Mouse (Mus musculus) erythroblast, embryonic 14.5 days (primary cell): Measurements from ENCODE around the gene Chchd3. TPM values are rescaled to one million over a fixed set of nuclear protein-coding genes. Genes with fewer than 3 reads are reported as not detected.

Experiments used
- H3K27me3 ChIP-seq: 2 replicates; pipeline ENCODE4 v1.6.1; 2012; ENCODE audit warnings: inconsistent platforms; ENCODE audit not compliant: control insufficient read depth
- H3K36me3 ChIP-seq: 2 replicates; pipeline ENCODE4 v1.6.1; 2012; ENCODE audit warnings: mild to moderate bottlenecking, inconsistent platforms; ENCODE audit not compliant: control insufficient read depth
- H3K4me1 ChIP-seq: 2 replicates; pipeline ENCODE4 v1.6.1; 2012; ENCODE audit warnings: inconsistent platforms; ENCODE audit not compliant: control insufficient read depth
- H3K4me3 ChIP-seq: replicated peaks from 2 replicates; pipeline ENCODE3; 2012; ENCODE audit warnings: moderate library complexity, mild to moderate bottlenecking, inconsistent platforms
- H3K9me3 ChIP-seq: 2 replicates; pipeline ENCODE4 v1.6.1; 2012; ENCODE audit warnings: low read length, inconsistent platforms, mixed read lengths; ENCODE audit not compliant: control insufficient read depth
- GATA1 ChIP-seq: IDR thresholded peaks from 2 replicates; pipeline ENCODE4 v1.6.1; 2012; ENCODE audit warnings: low read length, inconsistent platforms, mixed read lengths
- TAL1 ChIP-seq: IDR thresholded peaks from 3 replicates; pipeline ENCODE4 v1.6.1; 2012; ENCODE audit warnings: low read length, inconsistent platforms, mixed read lengths
- polyA plus RNA-seq: library from polyadenylated mRNA; stranded (reverse); fragments of >175 nt; gene quantifications from 2 replicates; pipeline ENCODE4 v1.2.3, GENCODE M21; 2012

Chchd3 gene
- polyA plus RNA-seq, 1 experiment = 13.0 TPM

DNA sequence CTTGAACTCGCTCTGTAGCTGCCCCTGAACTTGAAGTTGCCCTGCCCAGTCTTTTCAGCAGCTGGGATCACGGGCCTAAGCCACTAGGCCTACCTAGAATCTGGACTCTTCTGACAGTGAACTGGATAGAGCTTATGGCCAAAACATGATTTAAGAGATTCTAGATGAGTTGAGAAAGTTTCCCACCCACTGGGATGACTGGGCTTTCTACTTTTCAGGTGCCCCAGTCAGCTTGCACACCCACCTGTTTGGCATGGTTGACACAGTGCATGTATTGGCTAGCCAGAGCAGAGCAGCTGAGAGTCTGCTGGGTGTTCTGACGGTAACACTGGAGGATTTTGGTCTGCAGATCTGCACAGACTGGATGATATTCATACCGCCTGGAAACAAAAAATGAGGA is 256.4 kb downstream of the Chchd3 start:
- Histone ChIP-seq H3K36me3 (peaks cover 28% of the 10 kb centered on the region), H3K4me3 (no peak overlapping the region), H3K27me3 (no peaks in the 10 kb centered on the region), H3K4me1 (no peaks in the 10 kb centered on the region), H3K9me3 (no peaks in the 10 kb centered on the region)
- TF ChIP-seq GATA1 = no peak
- TF ChIP-seq TAL1 = no peak

DNA sequence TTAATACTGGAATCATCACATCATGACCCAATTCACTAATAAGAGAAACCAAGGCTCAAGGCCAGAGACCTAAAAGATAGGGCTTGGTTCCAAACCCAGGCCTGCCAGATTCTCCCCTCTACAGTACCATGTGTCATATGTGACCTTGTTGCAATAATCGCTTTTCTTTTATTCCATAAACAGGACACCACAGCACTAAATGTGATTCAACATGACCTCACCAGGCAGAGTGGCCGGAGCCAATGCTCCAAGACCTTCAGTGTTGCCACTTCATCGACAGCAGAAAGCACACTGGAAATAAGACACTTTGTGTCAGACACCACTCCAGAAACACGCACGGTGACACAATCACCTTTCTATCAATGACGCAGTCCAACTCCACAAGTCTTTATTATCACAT is 258.3 kb downstream of the Chchd3 start:
- TF ChIP-seq TAL1 = no peak
- TF ChIP-seq GATA1 = no peak
- H3K27me3 ChIP-seq = no peaks in the 10 kb centered on the region
- H3K9me3 ChIP-seq = no peaks in the 10 kb centered on the region
- H3K36me3 ChIP-seq = peaks cover 30% of the 10 kb centered on the region
- no peaks in the 10 kb centered on the region for H3K4me1 ChIP-seq
- no peak overlapping the region for H3K4me3 ChIP-seq

DNA sequence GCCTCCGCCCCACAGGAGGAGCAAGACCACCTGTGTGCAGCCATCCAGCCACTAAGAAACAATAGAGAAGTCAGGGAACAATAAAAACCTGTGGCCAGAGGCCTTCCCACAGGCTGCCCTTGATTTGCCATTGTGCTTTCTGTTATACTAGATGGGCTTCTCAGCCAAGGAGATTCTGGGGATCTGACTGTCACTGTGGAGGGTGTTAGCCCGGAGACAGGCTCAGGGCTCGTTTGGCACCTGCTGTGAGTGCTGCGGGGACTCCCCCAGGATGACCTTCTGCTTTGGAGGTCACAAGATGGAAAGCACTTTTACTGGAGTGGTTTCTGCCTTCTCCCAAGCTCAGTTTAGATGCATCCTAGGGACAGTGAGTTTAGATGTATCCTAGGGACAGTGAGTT is 262.5 kb downstream of the Chchd3 start:
- TF ChIP-seq GATA1 (no peak), TAL1 (no peak)
- Histone ChIP-seq H3K9me3 (no peaks in the 10 kb centered on the region), H3K27me3 (no peaks in the 10 kb centered on the region), H3K4me3 (no peak overlapping the region), H3K36me3 (peaks cover 38% of the 10 kb centered on the region), H3K4me1 (peaks cover 14% of the 10 kb centered on the region)

GRCm38 (mm10) chr6:32795653-32796500 is 264.2 kb downstream of the Chchd3 start:
- no peaks in the 10 kb centered on the region for H3K27me3 ChIP-seq
- peaks cover 14% of the 10 kb centered on the region for H3K4me1 ChIP-seq
- peaks cover 41% of the 10 kb centered on the region for H3K36me3 ChIP-seq
- TF ChIP-seq GATA1 (no peak), TAL1 (no peak)
- no peaks in the 10 kb centered on the region for H3K9me3 ChIP-seq
- H3K4me3 ChIP-seq = no peak overlapping the region

- no peak overlapping the region for H3K4me3 ChIP-seq
- H3K9me3 ChIP-seq = no peaks in the 10 kb centered on the region
- H3K36me3 ChIP-seq = peaks cover 47% of the 10 kb centered on the region
- H3K4me1 ChIP-seq = peaks cover 14% of the 10 kb centered on the region
- TF ChIP-seq TAL1 (no peak), GATA1 (no peak)
- H3K27me3 ChIP-seq = no peaks in the 10 kb centered on the region
Observed at GRCm38 (mm10) chr6:32793575-32793974, 266.5 kb downstream of the Chchd3 start.

- no peak for TF ChIP-seq GATA1
- TF ChIP-seq TAL1 = no peak
- H3K9me3 ChIP-seq = no peaks in the 10 kb centered on the region
- no peaks in the 10 kb centered on the region for H3K27me3 ChIP-seq
- H3K4me3 ChIP-seq = no peak overlapping the region
- H3K36me3 ChIP-seq = peaks cover 49% of the 10 kb centered on the region
- peaks cover 14% of the 10 kb centered on the region for H3K4me1 ChIP-seq
Observed at GRCm38 (mm10) chr6:32793163-32793562, 266.9 kb downstream of the Chchd3 start.

- Histone ChIP-seq H3K36me3 (peaks cover 48% of the 10 kb centered on the region), H3K4me1 (peaks cover 14% of the 10 kb centered on the region), H3K27me3 (no peaks in the 10 kb centered on the region), H3K4me3 (no peak overlapping the region), H3K9me3 (no peaks in the 10 kb centered on the region)
- TF ChIP-seq TAL1 (no peak), GATA1 (no peak)
Observed at GRCm38 (mm10) chr6:32790487-32790886, 269.6 kb downstream of the Chchd3 start.

- Histone ChIP-seq H3K4me3 (no peak overlapping the region), H3K27me3 (no peaks in the 10 kb centered on the region), H3K36me3 (peaks cover 33% of the 10 kb centered on the region), H3K4me1 (no peaks in the 10 kb centered on the region), H3K9me3 (no peaks in the 10 kb centered on the region)
- TF ChIP-seq TAL1 (no peak), GATA1 (no peak)
Observed at GRCm38 (mm10) chr6:32787399-32787798, 272.7 kb downstream of the Chchd3 start.

GRCm38 (mm10) chr6:32786196-32786595 is 273.9 kb downstream of the Chchd3 start:
- Histone ChIP-seq H3K4me3 (no peak overlapping the region), H3K9me3 (no peaks in the 10 kb centered on the region), H3K4me1 (no peaks in the 10 kb centered on the region), H3K27me3 (no peaks in the 10 kb centered on the region; the same call in 1 of the 2 replicates), H3K36me3 (peaks cover 22% of the 10 kb centered on the region)
- no peak for TF ChIP-seq TAL1
- no peak for TF ChIP-seq GATA1

DNA sequence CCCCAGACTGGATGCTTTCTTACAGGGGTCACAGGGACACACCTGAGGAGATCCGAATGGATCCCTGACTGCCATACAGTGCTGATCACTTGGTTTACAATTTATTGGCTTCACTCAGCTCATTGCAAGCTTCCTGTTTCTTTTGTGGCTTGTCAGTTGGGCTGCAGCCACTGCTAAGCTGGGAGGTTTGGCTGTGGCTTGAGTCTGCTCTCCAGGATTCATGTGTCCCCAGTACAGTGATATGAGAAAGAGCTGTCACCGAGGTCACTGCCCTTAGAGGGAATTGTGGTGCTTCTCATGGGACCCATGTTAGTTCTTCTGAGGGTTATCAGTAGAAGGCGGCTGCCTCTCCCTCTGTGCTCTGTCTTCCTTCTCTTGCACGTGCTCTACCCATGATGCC is 277.0 kb downstream of the Chchd3 start:
- Histone ChIP-seq H3K4me1 (no peaks in the 10 kb centered on the region), H3K27me3 (no peaks in the 10 kb centered on the region; the same call in 1 of the 2 replicates), H3K4me3 (no peak overlapping the region), H3K9me3 (no peaks in the 10 kb centered on the region), H3K36me3 (peaks cover 6% of the 10 kb centered on the region)
- no peak for TF ChIP-seq TAL1
- no peak for TF ChIP-seq GATA1
